Mouse (Mus musculus): ENCODE results near the gene Mesp1. TPM values are rescaled to one million over a fixed set of nuclear protein-coding genes. Genes with fewer than 3 reads are reported as not detected.

The Mesp1 gene
- polyA plus RNA-seq, 1 experiment from 2014 or later: not detected

DNA sequence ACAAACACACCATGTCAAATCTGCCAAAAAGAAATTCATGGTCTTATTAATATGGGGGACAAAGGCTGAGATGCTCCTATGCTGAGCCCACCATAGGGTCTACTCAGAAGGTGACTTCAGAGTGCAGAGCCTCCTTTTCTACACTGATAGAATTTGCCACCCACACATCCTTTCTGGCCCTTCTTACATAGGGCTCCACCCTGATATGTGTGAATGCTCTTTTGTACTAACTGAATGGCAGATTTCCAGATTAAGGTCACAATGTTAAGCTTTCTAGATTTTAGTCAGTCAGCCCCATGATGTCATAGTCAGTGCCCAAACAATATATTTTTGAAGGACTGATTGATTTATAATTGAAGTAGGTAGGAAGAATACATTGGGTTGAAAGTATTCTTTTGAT is 33.8 kb downstream of the Mesp1 start:
- H3K9me3 ChIP-seq: no peaks in the 10 kb centered on the region

DNA sequence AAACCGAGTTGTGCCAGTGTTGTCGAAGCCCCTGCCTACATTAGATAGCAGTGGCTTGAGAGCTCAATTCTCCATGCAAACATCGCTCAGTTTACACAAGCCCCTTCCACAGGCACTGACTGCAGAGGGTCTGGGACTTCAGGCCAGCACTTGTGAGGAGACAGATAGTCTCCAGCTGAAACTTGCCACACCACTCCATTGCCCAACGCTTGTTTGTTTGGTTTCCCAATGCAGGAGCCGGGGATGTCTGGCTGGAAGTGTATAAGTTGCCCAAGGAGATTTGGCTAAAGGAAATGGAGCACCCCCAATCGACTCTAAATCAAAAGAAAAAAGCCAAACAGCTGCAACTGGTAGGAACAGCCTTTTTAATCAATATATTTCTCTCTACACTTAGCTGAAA is 35.4 kb downstream of the Mesp1 start:
- Histone ChIP-seq H3K4me2 (no peak overlapping the region), H3K4me3 (no peak overlapping the region), H3K9me3 (no peaks in the 10 kb centered on the region), H3K27ac (no peak overlapping the region), H3K4me1 (0 out of 2 replicates have a peak, but pooled peaks cover 3% of the 10 kb centered on the region), H3K27me3 (no peaks in the 10 kb centered on the region), H3K9ac (no peak overlapping the region), H3K36me3 (no peaks in the 10 kb centered on the region)
- WGBS: 27% methylated on average over 6 of the region's 6 CpGs
- ATAC-seq (ENCODE audit: borderline replicate concordance, extremely low read depth, low FRiP score, low TSS enrichment): no peak

More for the DNA sequence above, 33.8 kb downstream of the Mesp1 start:
- ATAC-seq (ENCODE audit: borderline replicate concordance, extremely low read depth, low FRiP score, low TSS enrichment): no peak
- Histone ChIP-seq H3K9ac (no peak overlapping the region), H3K27me3 (no peaks in the 10 kb centered on the region), H3K4me1 (0 out of 2 replicates have a peak, but pooled peaks cover 3% of the 10 kb centered on the region), H3K4me3 (no peak overlapping the region), H3K4me2 (no peak overlapping the region), H3K27ac (no peak overlapping the region), H3K36me3 (no peaks in the 10 kb centered on the region)

DNA sequence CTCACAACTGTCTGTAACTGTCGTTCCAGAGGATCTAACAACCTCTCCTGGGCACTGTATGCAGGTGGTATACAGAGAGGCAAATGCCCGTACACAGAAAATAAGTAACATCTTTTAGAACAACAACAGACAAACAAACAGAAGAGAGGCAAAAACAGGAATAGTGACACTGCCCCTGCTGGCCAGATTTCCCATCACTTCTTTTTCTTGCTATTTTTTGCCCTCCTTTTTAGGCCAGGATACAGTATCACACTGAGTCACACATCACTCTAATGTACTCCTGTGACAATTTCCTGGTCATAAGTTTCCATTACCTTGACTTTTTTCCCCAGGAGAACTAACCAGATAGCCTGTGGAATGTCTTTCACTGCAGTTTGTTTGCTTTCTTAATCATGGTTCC is 37.3 kb downstream of the Mesp1 start:
- H3K27me3 ChIP-seq: no peaks in the 10 kb centered on the region
- H3K4me1 ChIP-seq: 0 out of 2 replicates have a peak, but pooled peaks cover under 1% of the 10 kb centered on the region
- no peaks in the 10 kb centered on the region for H3K36me3 ChIP-seq
- 41% methylated on average over 2 of the region's 2 CpGs for WGBS
- H3K4me3 ChIP-seq: no peak overlapping the region
- no peak overlapping the region for H3K27ac ChIP-seq
- ATAC-seq (ENCODE audit: borderline replicate concordance, extremely low read depth, low FRiP score, low TSS enrichment): no peak
- H3K4me2 ChIP-seq: no peak overlapping the region
- no peak overlapping the region for H3K9ac ChIP-seq
- H3K9me3 ChIP-seq: no peaks in the 10 kb centered on the region

DNA sequence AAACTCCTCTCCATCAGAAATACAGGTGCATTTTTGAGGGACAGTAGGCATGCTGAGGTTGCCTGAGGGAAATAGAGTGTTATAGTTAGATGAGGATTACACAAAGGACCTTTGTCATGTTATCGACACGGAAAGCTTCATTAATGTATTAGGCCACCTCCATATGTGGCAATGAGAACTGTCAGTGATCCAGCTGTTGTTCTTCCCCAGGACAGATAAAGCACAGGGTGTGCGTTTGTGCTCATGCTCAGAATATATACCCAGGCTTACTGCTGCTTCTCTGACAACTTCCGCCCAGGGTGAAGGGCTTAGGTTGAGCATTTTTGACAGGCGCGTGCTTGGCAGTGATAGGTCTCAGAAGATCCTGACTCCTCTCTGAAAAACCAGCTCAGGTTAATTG is 44.1 kb downstream of the Mesp1 start:
- Histone ChIP-seq H3K27me3 (no peaks in the 10 kb centered on the region), H3K27ac (no peak overlapping the region), H3K4me1 (no peaks in the 10 kb centered on the region), H3K4me3 (no peak overlapping the region), H3K36me3 (no peaks in the 10 kb centered on the region), H3K9ac (no peak overlapping the region), H3K4me2 (no peak overlapping the region), H3K9me3 (no peaks in the 10 kb centered on the region)
- no peak for ATAC-seq (ENCODE audit: borderline replicate concordance, extremely low read depth, low FRiP score, low TSS enrichment)
- 80% methylated on average over 6 of the region's 6 CpGs for WGBS

DNA sequence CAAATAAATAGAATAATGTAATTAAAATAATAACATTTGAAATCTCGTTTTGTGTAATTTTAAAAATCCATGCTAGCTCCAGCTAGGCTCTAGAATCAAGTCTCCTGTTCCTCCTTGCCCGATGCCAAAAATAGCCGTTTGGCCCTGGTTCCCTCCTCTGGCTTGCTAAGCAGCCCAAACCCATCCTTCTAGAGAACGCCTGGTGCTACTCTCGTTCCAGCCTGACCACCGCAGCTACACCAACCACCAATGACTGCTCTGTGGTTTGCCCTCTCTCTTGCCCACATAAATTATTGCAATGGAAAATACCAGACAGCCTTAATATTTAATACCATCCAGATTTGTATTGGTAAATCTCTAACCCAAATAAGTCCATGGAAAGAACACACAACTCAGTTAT is 45.9 kb downstream of the Mesp1 start:
- Histone ChIP-seq H3K4me1 (peaks cover 5% of the 10 kb centered on the region; the same call in 1 of the 2 replicates), H3K4me3 (no peak overlapping the region), H3K4me2 (no peak overlapping the region), H3K9me3 (no peaks in the 10 kb centered on the region), H3K36me3 (no peaks in the 10 kb centered on the region), H3K9ac (no peak overlapping the region), H3K27ac (no peak overlapping the region), H3K27me3 (no peaks in the 10 kb centered on the region)
- 77% methylated on average over 6 of the region's 6 CpGs for WGBS
- ATAC-seq (ENCODE audit: borderline replicate concordance, extremely low read depth, low FRiP score, low TSS enrichment): no peak

DNA sequence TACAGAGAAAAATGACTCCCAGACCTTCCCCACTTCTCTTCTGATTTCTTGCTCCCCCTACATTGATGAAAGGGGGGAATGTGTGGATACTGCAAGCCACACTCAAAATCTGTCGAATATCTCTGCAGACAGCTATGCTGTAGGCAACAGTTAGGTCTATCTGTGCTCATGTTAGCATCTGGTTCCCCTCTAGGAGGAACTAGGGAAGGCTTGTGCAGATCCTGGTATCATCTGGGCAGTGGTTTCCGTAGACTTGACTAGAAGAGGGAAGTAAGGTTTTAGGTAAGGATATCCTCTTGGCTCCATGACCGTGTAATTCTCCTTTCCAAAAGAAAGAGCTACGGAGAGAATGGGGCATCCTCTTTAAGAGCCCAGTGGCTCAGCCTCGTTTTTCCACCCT is 49.0 kb downstream of the Mesp1 start:
- Histone ChIP-seq H3K4me1 (peaks cover 5% of the 10 kb centered on the region; the same call in 1 of the 2 replicates), H3K27me3 (no peaks in the 10 kb centered on the region), H3K36me3 (no peaks in the 10 kb centered on the region), H3K4me2 (no peak overlapping the region), H3K27ac (no peak overlapping the region), H3K9me3 (no peaks in the 10 kb centered on the region), H3K9ac (no peak overlapping the region), H3K4me3 (no peak overlapping the region)
- 71% methylated on average over 5 of the region's 5 CpGs for WGBS
- ATAC-seq (ENCODE audit: borderline replicate concordance, extremely low read depth, low FRiP score, low TSS enrichment): no peak

DNA sequence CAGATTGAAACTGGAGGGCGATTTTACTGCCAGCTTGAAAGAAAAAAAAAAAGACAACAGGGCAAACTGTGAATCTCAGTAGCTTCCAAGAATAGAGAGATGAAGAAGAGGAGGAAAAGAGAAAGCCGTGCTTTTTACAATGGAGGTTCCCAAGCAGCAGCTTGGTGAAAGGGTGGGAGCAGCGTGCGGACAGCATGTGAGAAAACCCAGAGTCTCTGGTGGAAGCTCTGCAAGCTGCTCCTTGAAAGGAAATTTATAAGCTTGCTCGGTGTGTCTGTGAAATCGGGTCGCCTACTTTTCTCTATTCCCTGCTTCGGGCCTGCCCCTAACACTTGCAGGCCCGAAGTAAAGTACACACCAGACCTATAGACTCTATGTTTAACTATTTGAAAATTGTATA is 49.5 kb downstream of the Mesp1 start:
- no peaks in the 10 kb centered on the region for H3K9me3 ChIP-seq
- no peaks in the 10 kb centered on the region for H3K36me3 ChIP-seq
- no peak overlapping the region for H3K27ac ChIP-seq
- peaks cover 5% of the 10 kb centered on the region; the same call in 1 of the 2 replicates for H3K4me1 ChIP-seq
- no peak overlapping the region for H3K9ac ChIP-seq
- H3K4me3 ChIP-seq: no peak overlapping the region
- 89% methylated on average over 9 of the region's 9 CpGs for WGBS
- no peak for ATAC-seq (ENCODE audit: borderline replicate concordance, extremely low read depth, low FRiP score, low TSS enrichment)
- no peak overlapping the region for H3K4me2 ChIP-seq
- no peaks in the 10 kb centered on the region for H3K27me3 ChIP-seq

DNA sequence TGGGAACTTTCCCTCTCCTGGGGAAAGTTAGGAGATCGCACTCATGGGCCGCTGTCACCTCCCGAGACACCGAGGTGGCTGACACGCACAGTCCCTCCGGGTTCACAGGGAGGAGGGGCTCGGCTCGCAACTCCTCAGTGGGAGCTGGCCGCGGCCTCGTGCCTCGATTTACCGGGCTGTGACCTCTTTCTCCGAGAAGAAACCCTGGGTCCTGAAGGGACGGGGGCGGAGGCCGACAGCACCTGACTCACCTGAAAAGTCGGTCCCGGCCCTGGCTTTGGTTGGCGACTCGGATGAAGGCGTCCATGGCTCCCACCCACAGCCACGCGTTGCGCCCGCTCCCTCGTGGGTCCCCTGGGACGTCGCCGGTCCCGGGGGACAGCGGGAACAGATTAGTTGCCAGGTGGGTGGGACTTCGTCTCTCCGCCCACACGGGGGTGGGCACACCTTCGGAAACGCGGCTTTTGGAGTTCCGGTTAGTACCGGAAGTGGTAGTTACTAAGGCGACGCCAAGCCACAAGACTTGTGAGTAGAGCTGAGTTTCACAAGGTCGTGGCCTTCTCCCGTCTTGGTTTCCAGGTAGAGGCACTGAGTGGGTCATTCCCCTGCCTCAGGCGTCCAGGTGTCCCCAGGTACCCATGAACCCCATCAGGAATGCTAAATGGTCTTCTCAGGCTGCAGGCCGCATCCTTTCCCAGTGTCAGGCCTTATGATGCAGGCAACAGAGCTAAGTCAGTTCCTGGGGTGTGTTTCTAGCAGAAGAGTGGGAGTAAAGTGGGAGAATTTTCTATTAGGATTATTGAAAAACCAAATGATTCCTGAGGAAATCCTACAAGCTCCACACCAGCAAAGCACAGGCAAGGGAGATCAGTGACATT is 50.7 kb downstream of the Mesp1 start, which contains the start of the genes Pex11a and Wdr93:
Pex11a (minus strand) TSS at position 473 of the 878 bp plus-strand sequence.
Wdr93 (plus strand) TSS at position 505 of the 878 bp plus-strand sequence.
- Histone ChIP-seq H3K27ac (no peak within 1 kb of the TSS), H3K4me1 (peaks cover 5% of the 10 kb centered on the region; the same call in 1 of the 2 replicates), H3K36me3 (no peaks in the 10 kb centered on the region), H3K27me3 (no peaks in the 10 kb centered on the region), H3K9ac (peak within 1 kb of the TSS; percentile 58), H3K9me3 (no peaks in the 10 kb centered on the region), H3K4me2 (peak within 1 kb of the TSS; percentile 98), H3K4me3 (peak within 1 kb of the TSS; percentile 70)
- 2% methylated on average over 46 of the region's 46 CpGs for WGBS
- peak; percentile 86 for ATAC-seq (ENCODE audit: borderline replicate concordance, extremely low read depth, low FRiP score, low TSS enrichment)

DNA sequence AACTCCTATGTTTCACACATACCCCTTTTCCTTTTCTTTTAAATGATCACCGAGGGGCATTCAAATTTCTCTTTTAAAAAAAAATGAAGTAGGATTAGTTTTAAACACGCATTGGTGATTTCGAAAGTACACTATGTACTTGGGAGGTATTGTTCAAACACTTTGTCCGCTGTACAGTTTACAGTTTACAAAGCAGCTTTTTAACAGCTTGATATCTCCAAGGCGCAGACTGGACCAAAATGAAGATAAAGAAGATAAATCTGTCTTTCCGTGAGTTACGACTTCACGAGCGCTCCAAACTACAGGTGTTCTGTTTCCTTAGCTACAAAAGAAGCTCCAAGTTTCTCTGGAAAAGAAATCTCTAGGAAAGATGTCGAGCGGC is 51.3 kb downstream of the Mesp1 start:
- no peak for ATAC-seq (ENCODE audit: borderline replicate concordance, extremely low read depth, low FRiP score, low TSS enrichment)
- WGBS: 11% methylated on average over 11 of the region's 11 CpGs
- Histone ChIP-seq H3K9me3 (no peaks in the 10 kb centered on the region), H3K9ac (peak overlapping the region; percentile 58), H3K36me3 (peaks cover 5% of the 10 kb centered on the region; the same call in 1 of the 2 replicates), H3K27me3 (no peaks in the 10 kb centered on the region), H3K4me3 (peak overlapping the region; percentile 70), H3K4me1 (peaks cover 5% of the 10 kb centered on the region; the same call in 1 of the 2 replicates), H3K4me2 (peak overlapping the region; percentile 98), H3K27ac (no peak overlapping the region)

Other genes starting within 250 kb of the Mesp1 start
- 0.17 TPM in 1 of 2 replicates, not detected in the other for gene Rhcg, start 176.1 kb downstream of the Mesp1 start, polyA plus RNA-seq (2015; fragmentation: Nextera tagmentation; extraction: Ambion mirVana)
- gene Ticrr, start 133.6 kb downstream of the Mesp1 start, polyA plus RNA-seq (2015; fragmentation: Nextera tagmentation; extraction: Ambion mirVana): 11.5 and 12.6 TPM in 2 replicates
- 5.0 TPM in 2 replicates for gene Kif7, start 78.1 kb downstream of the Mesp1 start, polyA plus RNA-seq (2015; fragmentation: Nextera tagmentation; extraction: Ambion mirVana)
- not detected in 2 replicates for gene Plin1, start 60.9 kb downstream of the Mesp1 start, polyA plus RNA-seq (2015; fragmentation: Nextera tagmentation; extraction: Ambion mirVana)
- 10.2 and 12.1 TPM in 2 replicates for gene Pex11a, start 50.7 kb downstream of the Mesp1 start, polyA plus RNA-seq (2015; fragmentation: Nextera tagmentation; extraction: Ambion mirVana)
- 0.78 and 0.86 TPM in 2 replicates for gene Wdr93, start 50.6 kb downstream of the Mesp1 start, polyA plus RNA-seq (2015; fragmentation: Nextera tagmentation; extraction: Ambion mirVana)
- 0.48 and 0.56 TPM in 2 replicates for gene Mesp2, start 16.9 kb upstream of the Mesp1 start, polyA plus RNA-seq (2015; fragmentation: Nextera tagmentation; extraction: Ambion mirVana)
- gene Anpep, start 67.3 kb upstream of the Mesp1 start, polyA plus RNA-seq (2015; fragmentation: Nextera tagmentation; extraction: Ambion mirVana): 3.0 and 5.4 TPM in 2 replicates
- 27.8 TPM in 2 replicates for gene Ap3s2, start 126.9 kb upstream of the Mesp1 start, polyA plus RNA-seq (2015; fragmentation: Nextera tagmentation; extraction: Ambion mirVana)
- 30.1 and 30.5 TPM in 2 replicates for gene Arpin, start 141.6 kb upstream of the Mesp1 start, polyA plus RNA-seq (2015; fragmentation: Nextera tagmentation; extraction: Ambion mirVana)
- gene Zfp710, start 231.0 kb upstream of the Mesp1 start, polyA plus RNA-seq (2015; fragmentation: Nextera tagmentation; extraction: Ambion mirVana): 15.5 and 17.6 TPM in 2 replicates

Measured in lung, embryonic 15.5 days (tissue).